Mouse (Mus musculus): ENCODE measurements at regions not wholly inside any gene's neighbourhood (a gene's known extent, or its start where the extent isn't known, plus 50 kb on each side); places are given as distances from the start of the nearest gene placed in this dataset.

GRCm38 (mm10) chr3:99812836-99813235 lies 72.4 kb upstream of the Spag17 start:
- H3K4me1 ChIP-seq (ENCODE audit: control insufficient read depth, insufficient read depth, low read length), result no peaks in the 10 kb centered on the region
- no peaks in the 10 kb centered on the region for H3K36me3 ChIP-seq (ENCODE audit: control insufficient read depth, insufficient read depth, low read length)
- ATAC-seq (ENCODE audit: low FRiP score, low TSS enrichment) (no peak), DNase-seq (no peak)
- H3K9ac ChIP-seq (replicated peaks; ENCODE audit: low read length), result no peak overlapping the region
- WGBS, result 83% methylated on average over 4 of the region's 4 CpGs
- H3K4me3 ChIP-seq (replicated peaks; ENCODE audit: low read depth, low read length), result no peak overlapping the region
- no peaks in the 10 kb centered on the region for H3K9me3 ChIP-seq (ENCODE audit: control insufficient read depth, low read length)
- H3K4me2 ChIP-seq (ENCODE audit: low read length), result no peak overlapping the region
- H3K27me3 ChIP-seq (ENCODE audit: control insufficient read depth, insufficient read depth, low read length), result no peaks in the 10 kb centered on the region
- no peak overlapping the region for H3K27ac ChIP-seq (replicated peaks; ENCODE audit: low read depth, low read length)

DNA sequence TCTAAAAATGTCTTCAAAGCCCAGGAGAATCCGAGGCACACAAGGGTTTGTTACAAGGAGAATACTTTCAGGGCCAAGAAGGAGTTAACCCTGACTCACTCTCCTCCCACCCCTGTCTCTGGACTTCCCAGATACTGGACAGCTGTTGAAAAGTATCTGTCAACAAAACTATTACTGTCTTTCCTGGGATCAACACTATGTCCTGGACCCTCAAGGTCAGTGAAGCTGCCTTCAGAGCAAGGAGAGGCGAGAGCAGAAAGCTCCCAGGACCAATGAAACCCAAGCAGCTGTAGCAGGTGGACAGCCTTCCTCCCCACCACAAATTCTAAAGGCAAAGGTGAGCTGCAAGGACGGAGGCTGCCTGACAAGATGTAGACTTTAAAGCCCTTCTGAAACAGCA lies 70.1 kb upstream of the Spag17 start:
- no peaks in the 10 kb centered on the region for H3K36me3 ChIP-seq (ENCODE audit: control insufficient read depth, insufficient read depth, low read length)
- WGBS, result 74% methylated on average over 3 of the region's 3 CpGs
- no peaks in the 10 kb centered on the region for H3K9me3 ChIP-seq (ENCODE audit: control insufficient read depth, low read length)
- no peak overlapping the region for H3K4me3 ChIP-seq (replicated peaks; ENCODE audit: low read depth, low read length)
- H3K9ac ChIP-seq (replicated peaks; ENCODE audit: low read length), result no peak overlapping the region
- H3K4me2 ChIP-seq (ENCODE audit: low read length), result no peak overlapping the region
- no peaks in the 10 kb centered on the region for H3K4me1 ChIP-seq (ENCODE audit: control insufficient read depth, insufficient read depth, low read length)
- DNase-seq (no peak), ATAC-seq (ENCODE audit: low FRiP score, low TSS enrichment) (no peak)
- no peak overlapping the region for H3K27ac ChIP-seq (replicated peaks; ENCODE audit: low read depth, low read length)
- no peaks in the 10 kb centered on the region for H3K27me3 ChIP-seq (ENCODE audit: control insufficient read depth, insufficient read depth, low read length)

- no peaks in the 10 kb centered on the region for H3K9me3 ChIP-seq (ENCODE audit: control insufficient read depth, low read length)
- H3K36me3 ChIP-seq (ENCODE audit: control insufficient read depth, insufficient read depth, low read length), result no peaks in the 10 kb centered on the region
- H3K4me2 ChIP-seq (ENCODE audit: low read length), result no peak overlapping the region
- no peak for ATAC-seq (ENCODE audit: low FRiP score, low TSS enrichment)
- no peak for DNase-seq
- H3K9ac ChIP-seq (replicated peaks; ENCODE audit: low read length), result no peak overlapping the region
- H3K27me3 ChIP-seq (ENCODE audit: control insufficient read depth, insufficient read depth, low read length), result no peaks in the 10 kb centered on the region
- no peak overlapping the region for H3K4me3 ChIP-seq (replicated peaks; ENCODE audit: low read depth, low read length)
- no peak overlapping the region for H3K27ac ChIP-seq (replicated peaks; ENCODE audit: low read depth, low read length)
- no peaks in the 10 kb centered on the region for H3K4me1 ChIP-seq (ENCODE audit: control insufficient read depth, insufficient read depth, low read length)
- 61% methylated on average over 8 of the region's 8 CpGs for WGBS
Observed at GRCm38 (mm10) chr3:99817965-99818364, 67.2 kb upstream of the Spag17 start.

GRCm38 (mm10) chr3:99822735-99823134 lies 62.5 kb upstream of the Spag17 start:
- no peak overlapping the region for H3K4me3 ChIP-seq (replicated peaks; ENCODE audit: low read depth, low read length)
- H3K4me2 ChIP-seq (ENCODE audit: low read length), result no peak overlapping the region
- no peaks in the 10 kb centered on the region for H3K9me3 ChIP-seq (ENCODE audit: control insufficient read depth, low read length)
- no peak overlapping the region for H3K9ac ChIP-seq (replicated peaks; ENCODE audit: low read length)
- no peak overlapping the region for H3K27ac ChIP-seq (replicated peaks; ENCODE audit: low read depth, low read length)
- WGBS, result 91% methylated on average over 5 of the region's 5 CpGs
- H3K36me3 ChIP-seq (ENCODE audit: control insufficient read depth, insufficient read depth, low read length), result no peaks in the 10 kb centered on the region
- ATAC-seq (ENCODE audit: low FRiP score, low TSS enrichment) (no peak), DNase-seq (no peak)
- H3K27me3 ChIP-seq (ENCODE audit: control insufficient read depth, insufficient read depth, low read length), result no peaks in the 10 kb centered on the region
- no peaks in the 10 kb centered on the region for H3K4me1 ChIP-seq (ENCODE audit: control insufficient read depth, insufficient read depth, low read length)

- no peak overlapping the region for H3K4me2 ChIP-seq (ENCODE audit: low read length)
- H3K4me3 ChIP-seq (replicated peaks; ENCODE audit: low read depth, low read length), result no peak overlapping the region
- H3K36me3 ChIP-seq (ENCODE audit: control insufficient read depth, insufficient read depth, low read length), result no peaks in the 10 kb centered on the region
- H3K27ac ChIP-seq (replicated peaks; ENCODE audit: low read depth, low read length), result no peak overlapping the region
- no peaks in the 10 kb centered on the region for H3K27me3 ChIP-seq (ENCODE audit: control insufficient read depth, insufficient read depth, low read length)
- no peaks in the 10 kb centered on the region for H3K9me3 ChIP-seq (ENCODE audit: control insufficient read depth, low read length)
- H3K9ac ChIP-seq (replicated peaks; ENCODE audit: low read length), result no peak overlapping the region
- no peaks in the 10 kb centered on the region for H3K4me1 ChIP-seq (ENCODE audit: control insufficient read depth, insufficient read depth, low read length)
- ATAC-seq (ENCODE audit: low FRiP score, low TSS enrichment), result no peak
- WGBS, result 85% methylated on average over 3 of the region's 3 CpGs
- DNase-seq, result no peak
Observed at GRCm38 (mm10) chr3:99823256-99823655, 62.0 kb upstream of the Spag17 start.

All from midbrain, embryonic 14.5 days (tissue).